Mouse (Mus musculus) spleen, adult 18-20 months (tissue): ENCODE measurements at regions not wholly inside any gene's neighbourhood (a gene's known extent, or its start where the extent isn't known, plus 50 kb on each side); places are given as distances from the start of the nearest gene placed in this dataset.

Experiments
- DNase-seq, 2 experiments: peaks; one replicate each; pipeline ENCODE4 v3.0.0; 2022; ENCODE audit warnings: mixed read lengths in 2 of 2

GRCm38 (mm10) chr1:33040740-33041139 lies 493.6 kb upstream of the Gm5415 start:
- DNase-seq = no peak

- no peak for DNase-seq
Observed at GRCm38 (mm10) chr1:33031991-33032390, 484.9 kb upstream of the Gm5415 start.

DNA sequence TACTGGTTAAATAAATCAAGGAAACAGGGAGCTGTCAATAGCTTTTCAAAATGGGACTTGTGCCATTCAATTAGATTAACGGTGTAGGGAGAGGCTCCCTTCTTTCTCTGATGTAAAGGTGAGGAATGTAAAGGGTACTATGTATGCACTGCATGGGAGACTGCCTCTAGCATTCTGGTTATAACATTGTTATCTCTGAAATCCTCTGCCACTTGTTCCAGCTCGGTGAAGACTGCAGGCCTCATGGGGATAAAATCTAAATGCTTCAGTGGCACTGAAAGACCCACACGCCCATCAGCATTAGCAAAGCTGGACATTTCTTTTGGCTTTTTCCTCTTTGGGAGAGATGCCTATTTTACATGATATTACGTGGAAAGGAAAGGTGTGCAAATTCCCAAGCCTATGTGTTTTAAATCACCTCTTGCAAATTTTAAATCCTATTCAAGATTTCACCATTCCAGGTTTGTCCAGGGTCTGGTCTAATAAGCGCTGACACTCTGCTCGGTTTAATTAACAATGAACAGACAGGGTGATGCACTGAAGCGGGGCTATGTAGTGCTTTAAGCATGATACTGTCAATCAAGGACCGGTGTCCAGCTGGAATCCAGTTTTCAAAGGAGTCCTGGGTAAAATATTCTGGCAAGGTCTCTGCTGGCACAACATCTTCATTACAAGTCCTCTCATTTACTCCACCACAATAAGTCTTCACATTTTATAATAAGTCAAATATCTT lies 479.8 kb upstream of the Gm5415 start:
- DNase-seq = no peak

- no peak for DNase-seq
Observed at GRCm38 (mm10) chr1:33025379-33025778, 478.3 kb upstream of the Gm5415 start.

DNA sequence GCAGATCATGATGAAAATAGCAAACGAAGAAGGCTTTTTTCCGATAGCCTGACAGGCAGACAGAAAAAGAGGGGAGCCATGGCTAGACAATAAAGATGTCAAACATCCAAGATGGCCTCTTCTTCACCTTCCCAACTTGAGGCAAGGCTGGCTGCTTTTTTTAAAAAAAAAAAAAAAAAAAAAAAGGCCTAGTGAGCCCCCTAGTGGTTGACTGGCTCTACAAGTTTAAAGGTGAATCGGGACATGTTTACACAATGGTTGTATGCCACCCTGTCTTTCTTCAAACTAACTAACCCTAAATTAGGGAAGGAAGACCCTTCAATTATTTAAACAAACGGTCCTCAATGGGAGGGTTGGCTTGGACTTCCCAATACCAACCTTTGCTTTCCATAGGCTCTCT lies 475.8 kb upstream of the Gm5415 start:
- no peak for DNase-seq

DNA sequence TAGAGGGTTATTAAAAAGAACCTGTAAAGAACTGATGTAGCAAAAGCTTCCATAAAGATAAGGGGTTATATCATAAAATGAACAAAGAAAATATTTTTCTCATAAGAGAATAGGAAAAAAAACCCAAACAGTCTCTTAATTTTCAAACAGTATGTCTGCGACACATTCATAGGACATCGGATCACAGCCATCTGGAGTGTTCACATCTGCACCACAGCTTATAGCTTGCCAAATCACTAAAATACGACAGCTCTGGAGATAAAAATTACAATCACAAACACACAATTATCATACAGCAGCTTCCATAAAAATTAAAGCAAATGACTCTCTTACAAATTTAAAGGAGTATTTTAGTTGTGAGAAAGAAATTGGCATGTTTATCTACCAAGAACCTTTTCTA lies 456.9 kb upstream of the Gm5415 start:
- DNase-seq = no peak

DNA sequence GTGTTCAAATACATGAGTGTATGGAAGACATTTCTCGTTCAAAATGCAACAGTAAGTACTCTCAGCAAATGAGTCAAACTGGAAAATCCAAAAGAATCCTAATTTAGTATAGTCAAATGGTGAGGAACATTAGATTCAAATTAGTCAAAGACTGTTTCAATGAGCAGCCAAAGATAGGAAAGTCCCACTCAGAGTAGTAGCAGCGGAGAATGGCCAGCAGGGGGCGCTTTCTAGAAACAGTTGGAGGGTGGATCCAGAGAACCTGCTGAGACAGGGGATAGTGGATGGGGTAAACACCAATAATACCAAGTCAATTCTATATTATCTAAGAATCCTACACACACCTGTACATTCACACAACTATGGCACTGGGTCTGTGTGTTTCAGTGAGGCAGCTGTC lies 417.9 kb upstream of the Gm5415 start:
- peak in 1 of 2 experiments; percentile 8 for DNase-seq

GRCm38 (mm10) chr1:32959316-32959715 lies 412.2 kb upstream of the Gm5415 start:
- DNase-seq = no peak

- no peak for DNase-seq
Observed at GRCm38 (mm10) chr1:32946254-32946653, 399.2 kb upstream of the Gm5415 start.

DNA sequence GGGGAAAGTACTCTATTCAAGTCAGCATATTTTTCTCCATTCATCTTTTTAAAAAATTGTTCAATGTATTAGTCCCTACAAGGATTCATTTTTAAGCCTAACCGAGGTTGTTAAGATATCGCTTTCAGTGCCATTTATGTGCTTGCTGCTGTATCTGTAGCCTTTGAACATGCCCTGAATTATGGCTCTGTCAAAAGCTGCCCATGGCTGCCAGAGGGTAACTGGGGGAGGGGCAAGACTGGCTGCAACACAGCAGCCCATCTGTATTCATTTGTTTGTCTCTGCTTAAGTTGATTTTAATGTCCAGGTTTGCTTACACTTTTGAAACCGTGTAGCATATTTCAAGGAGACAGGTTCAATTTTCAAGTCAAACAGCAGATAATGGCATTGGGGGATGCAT lies 383.3 kb upstream of the Gm5415 start:
- no peak for DNase-seq

DNA sequence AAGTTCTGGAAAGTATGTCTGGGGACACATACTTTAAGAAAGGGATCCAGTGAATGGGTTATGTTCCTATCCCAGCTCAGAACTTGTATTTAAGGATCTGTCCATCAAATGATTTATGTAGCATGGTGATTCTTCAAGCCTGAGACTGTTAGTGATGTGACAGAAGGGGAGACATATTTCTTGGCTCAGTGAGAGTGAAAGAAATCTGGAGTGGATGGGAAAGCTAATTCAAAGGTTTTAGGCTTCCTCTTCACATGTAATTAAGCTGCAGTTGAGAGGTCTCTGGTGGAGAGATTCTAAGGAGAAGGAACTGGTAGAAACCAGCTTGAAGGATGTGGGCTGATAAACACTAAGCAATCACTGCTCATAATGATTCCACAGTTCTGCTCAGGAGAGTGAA lies 355.3 kb upstream of the Gm5415 start:
- DNase-seq = no peak

DNA sequence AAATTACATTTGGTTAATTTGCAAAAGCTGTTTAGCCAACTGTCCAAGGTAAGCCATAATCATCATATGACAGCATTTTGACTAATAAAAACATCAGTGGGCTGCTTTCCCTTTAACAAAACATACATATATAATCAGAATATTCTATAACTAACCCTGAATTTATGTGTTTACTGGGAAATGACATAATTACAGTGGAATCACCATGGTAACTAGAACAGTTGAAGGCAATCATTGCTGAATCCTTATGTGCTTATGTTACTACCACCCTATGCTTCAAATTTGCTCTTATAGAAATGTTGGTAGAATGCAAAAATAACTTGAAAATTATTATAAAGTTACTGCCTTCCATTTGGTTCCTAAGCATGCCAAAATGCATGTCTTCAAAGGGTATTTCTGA lies 340.6 kb upstream of the Gm5415 start:
- no peak for DNase-seq

GRCm38 (mm10) chr1:32872920-32873319 lies 325.8 kb upstream of the Gm5415 start:
- no peak for DNase-seq

DNA sequence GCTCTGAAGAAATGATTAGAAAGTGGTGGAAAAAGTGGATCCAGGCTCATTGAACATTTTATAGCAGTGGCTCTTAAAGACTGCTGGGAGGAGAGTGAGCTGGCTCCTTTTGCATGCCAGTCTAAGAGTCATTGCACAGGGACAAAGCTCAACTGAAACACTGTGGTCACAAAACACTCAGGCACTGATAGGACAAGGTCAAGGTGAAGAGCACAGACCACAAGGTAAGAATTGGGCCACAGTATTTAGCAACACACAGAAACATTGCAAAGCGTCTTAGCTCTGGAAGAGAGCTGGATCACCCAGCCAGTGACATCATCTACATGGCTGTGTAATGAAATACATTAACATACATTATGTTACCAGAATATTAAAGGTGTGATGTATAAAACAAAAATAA lies 319.0 kb upstream of the Gm5415 start:
- no peak for DNase-seq

DNA sequence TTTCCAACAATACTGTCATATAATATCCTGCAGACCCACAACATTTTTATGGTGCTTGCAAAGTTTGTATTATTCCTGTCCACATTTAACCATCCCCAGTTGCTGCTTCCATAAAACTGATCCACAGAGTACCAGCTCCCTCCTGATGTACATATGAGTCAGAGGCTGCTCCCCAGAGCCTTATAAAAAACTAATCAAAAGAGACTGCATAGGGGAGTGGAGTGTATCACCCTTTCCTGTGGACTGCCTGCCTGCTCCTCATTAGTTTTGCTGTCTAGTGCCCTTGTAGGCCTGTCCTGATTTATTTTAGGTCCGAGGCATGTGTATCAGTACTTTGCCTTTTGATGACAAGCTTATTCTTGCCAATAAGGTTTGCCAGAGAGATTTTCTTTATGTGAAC lies 310.9 kb upstream of the Gm5415 start:
- DNase-seq = no peak
